Mouse (Mus musculus): Measurements from ENCODE around the gene Pcbp3. TPM values are rescaled to one million over a fixed set of nuclear protein-coding genes. Genes with fewer than 3 reads are reported as not detected.

The Pcbp3 gene
- polyA plus RNA-seq, 1 experiment from 2014 or later, result 11.8 TPM

DNA sequence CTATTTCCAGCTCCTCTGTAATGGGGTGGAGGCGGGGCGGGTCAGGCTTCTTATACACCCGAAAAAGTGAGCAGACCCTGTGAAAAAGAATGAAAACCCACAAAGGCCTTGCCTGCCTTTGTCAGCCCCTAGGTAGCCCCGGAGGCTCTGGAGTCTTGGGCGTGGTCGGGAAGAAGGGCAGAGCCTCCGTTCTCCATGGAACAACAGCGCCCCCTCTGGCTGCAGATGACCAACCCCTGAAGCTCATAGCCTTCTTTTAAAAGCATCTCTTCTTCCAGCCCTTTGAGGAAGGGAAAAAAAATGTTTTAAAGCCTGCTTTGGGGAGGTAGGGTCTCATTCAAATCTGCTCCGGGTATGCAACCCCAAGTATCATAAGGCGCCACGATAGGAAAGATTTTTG lies 233.3 kb downstream of the Pcbp3 start:
- 17% methylated on average over 11 of the region's 11 CpGs for WGBS
- H3K4me2 ChIP-seq, result peak overlapping the region; percentile 43; the same call in 1 of the 2 replicates
- no peak for ATAC-seq (ENCODE audit: extremely low read depth, insufficient number of reproducible peaks, low FRiP score, low TSS enrichment)
- no peaks in the 10 kb centered on the region for H3K9me3 ChIP-seq
- peak overlapping the region; percentile 20; the same call in 1 of the 2 replicates for H3K9ac ChIP-seq
- no peak overlapping the region for H3K4me3 ChIP-seq
- peaks cover 64% of the 10 kb centered on the region for H3K4me1 ChIP-seq
- no peaks in the 10 kb centered on the region for H3K27me3 ChIP-seq (replicated peaks)
- peaks cover 2% of the 10 kb centered on the region; the same call in 1 of the 2 replicates for H3K36me3 ChIP-seq
- H3K27ac ChIP-seq (replicated peaks), result no peak overlapping the region

DNA sequence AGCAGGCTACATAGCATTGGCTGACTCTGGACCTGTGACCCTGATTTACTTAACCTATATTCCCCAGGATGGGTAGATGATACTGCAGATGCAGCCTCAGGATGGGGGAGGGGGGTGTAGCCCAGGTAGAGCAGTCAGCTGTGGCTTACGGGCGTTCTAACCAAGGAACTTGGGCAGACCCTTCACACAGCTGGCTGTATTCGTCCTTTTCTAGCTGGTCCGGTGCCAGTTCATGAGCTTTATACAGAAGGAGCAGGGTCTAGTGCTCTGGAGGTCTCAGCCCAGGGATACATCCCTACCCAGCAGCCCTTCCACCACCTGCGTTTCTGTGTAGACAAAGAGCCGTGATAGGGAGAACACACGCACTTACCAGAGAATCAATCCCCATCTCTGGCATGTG lies 234.4 kb downstream of the Pcbp3 start:
- no peak overlapping the region for H3K4me3 ChIP-seq
- peaks cover 13% of the 10 kb centered on the region for H3K36me3 ChIP-seq
- H3K27me3 ChIP-seq (replicated peaks), result no peaks in the 10 kb centered on the region
- H3K27ac ChIP-seq (replicated peaks), result no peak overlapping the region
- H3K4me2 ChIP-seq, result no peak overlapping the region
- H3K9me3 ChIP-seq, result no peaks in the 10 kb centered on the region
- peaks cover 53% of the 10 kb centered on the region for H3K4me1 ChIP-seq
- ATAC-seq (ENCODE audit: extremely low read depth, insufficient number of reproducible peaks, low FRiP score, low TSS enrichment), result no peak
- H3K9ac ChIP-seq, result no peak overlapping the region
- 84% methylated on average over 7 of the region's 7 CpGs for WGBS

GRCm38 (mm10) chr10:76726866-76727265 lies 234.8 kb downstream of the Pcbp3 start:
- peaks cover 49% of the 10 kb centered on the region for H3K4me1 ChIP-seq
- H3K4me3 ChIP-seq, result no peak overlapping the region
- H3K9ac ChIP-seq, result no peak overlapping the region
- H3K4me2 ChIP-seq, result no peak overlapping the region
- H3K36me3 ChIP-seq, result peaks cover 16% of the 10 kb centered on the region
- no peaks in the 10 kb centered on the region for H3K27me3 ChIP-seq (replicated peaks)
- no peak overlapping the region for H3K27ac ChIP-seq (replicated peaks)
- no peak for ATAC-seq (ENCODE audit: extremely low read depth, insufficient number of reproducible peaks, low FRiP score, low TSS enrichment)
- WGBS, result 71% methylated on average over 4 of the region's 4 CpGs
- no peaks in the 10 kb centered on the region for H3K9me3 ChIP-seq

DNA sequence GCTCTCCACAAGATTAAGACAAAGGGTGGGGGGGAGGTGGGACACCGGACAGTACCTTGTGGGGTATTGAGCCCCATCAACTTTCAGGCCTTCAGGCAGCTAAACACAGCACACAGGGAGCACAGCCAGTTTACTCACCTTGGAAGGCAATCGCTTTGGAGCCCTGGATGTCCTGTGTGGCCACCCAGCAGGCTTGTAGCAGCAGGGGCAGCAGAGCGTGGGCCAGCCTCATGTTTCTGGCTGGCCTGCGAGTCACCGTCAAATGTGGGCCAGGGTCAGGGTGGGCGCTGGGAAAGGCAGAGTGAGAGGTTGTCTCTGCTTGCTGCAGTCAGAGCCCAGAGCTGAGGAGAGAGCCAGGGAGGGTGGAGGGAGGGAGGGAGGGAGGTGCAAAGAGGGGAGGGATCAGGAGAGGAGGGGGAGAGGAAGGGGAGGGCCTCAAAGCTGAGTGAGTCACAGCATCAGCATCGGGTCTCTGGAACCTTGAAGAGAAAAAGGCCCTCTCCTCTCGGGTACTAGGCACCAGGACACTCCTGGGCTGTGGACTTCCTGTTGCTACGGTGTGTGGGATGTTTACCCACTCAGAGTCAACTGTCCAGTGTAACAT lies 235.9 kb downstream of the Pcbp3 start, which contains the start of gene Col6a1:
TSS of gene Col6a1 (minus strand) at position 487 of the 604 bp plus-strand sequence.
- 20% methylated on average over 9 of the region's 9 CpGs for whole genome bisulfite sequencing
- H3K4me1 ChIP-seq, result peaks cover 40% of the 10 kb centered on the region
- no peak for ATAC-seq (ENCODE audit: extremely low read depth, insufficient number of reproducible peaks, low FRiP score, low TSS enrichment)
- no peaks in the 10 kb centered on the region for H3K27me3 ChIP-seq (replicated peaks)
- peak within 1 kb of the TSS; percentile 51 for H3K4me3 ChIP-seq
- peak within 1 kb of the TSS; percentile 64 for H3K4me2 ChIP-seq
- peak within 1 kb of the TSS; percentile 82 for H3K9ac ChIP-seq
- no peaks in the 10 kb centered on the region for H3K9me3 ChIP-seq
- peaks cover 26% of the 10 kb centered on the region for H3K36me3 ChIP-seq
- peak within 1 kb of the TSS; percentile 74 for H3K27ac ChIP-seq (replicated peaks)

GRCm38 (mm10) chr10:76725097-76725496 lies 236.6 kb downstream of the Pcbp3 start:
- Histone ChIP-seq H3K27me3 (replicated peaks) (no peaks in the 10 kb centered on the region), H3K4me3 (peak overlapping the region; percentile 51), H3K4me2 (peak overlapping the region; percentile 64), H3K9me3 (no peaks in the 10 kb centered on the region), H3K36me3 (peaks cover 33% of the 10 kb centered on the region), H3K27ac (replicated peaks) (0 out of 2 replicates have a peak overlapping the region, but pooled peaks have one; percentile 74), H3K4me1 (peaks cover 35% of the 10 kb centered on the region), H3K9ac (peak overlapping the region; percentile 82)
- WGBS, result 43% methylated on average over 2 of the region's 2 CpGs
- no peak for ATAC-seq (ENCODE audit: extremely low read depth, insufficient number of reproducible peaks, low FRiP score, low TSS enrichment)

DNA sequence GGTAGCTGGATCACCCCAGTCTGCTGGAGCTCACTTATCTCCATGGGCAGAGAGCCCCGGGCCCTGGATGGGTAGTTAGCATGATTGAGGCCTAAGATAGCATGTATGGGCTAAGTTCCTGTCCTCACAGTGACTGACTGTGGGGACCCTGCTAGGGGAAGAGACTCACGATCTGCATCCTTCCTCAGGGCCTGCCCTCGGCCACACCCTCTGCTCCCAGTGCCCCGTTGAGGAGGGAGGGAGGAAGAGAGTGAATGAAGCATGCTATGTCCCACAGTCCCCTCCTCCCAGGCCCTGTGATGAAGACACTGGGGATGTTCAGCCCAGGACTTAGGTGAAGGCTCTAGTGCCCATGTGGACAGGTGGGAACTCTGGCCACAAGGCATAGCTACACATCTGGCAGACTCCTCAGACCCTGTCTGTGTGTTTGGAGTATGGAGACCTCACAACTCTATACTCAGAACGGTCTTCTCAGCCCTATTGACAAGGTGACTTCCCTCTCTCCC lies 237.4 kb downstream of the Pcbp3 start:
- no peak for ATAC-seq (ENCODE audit: extremely low read depth, insufficient number of reproducible peaks, low FRiP score, low TSS enrichment)
- Histone ChIP-seq H3K4me2 (peak overlapping the region; percentile 64), H3K36me3 (peaks cover 41% of the 10 kb centered on the region), H3K4me3 (peak overlapping the region; percentile 51), H3K4me1 (peaks cover 31% of the 10 kb centered on the region), H3K9ac (peak overlapping the region; percentile 82), H3K27ac (replicated peaks) (no peak overlapping the region), H3K27me3 (replicated peaks) (no peaks in the 10 kb centered on the region), H3K9me3 (no peaks in the 10 kb centered on the region)
- WGBS, result 47% methylated on average over 5 of the region's 5 CpGs

- Histone ChIP-seq H3K36me3 (peaks cover 53% of the 10 kb centered on the region), H3K27me3 (replicated peaks) (no peaks in the 10 kb centered on the region), H3K27ac (replicated peaks) (no peak overlapping the region), H3K9me3 (no peaks in the 10 kb centered on the region), H3K4me1 (peaks cover 25% of the 10 kb centered on the region), H3K4me3 (no peak overlapping the region), H3K4me2 (no peak overlapping the region), H3K9ac (no peak overlapping the region)
- no peak for ATAC-seq (ENCODE audit: extremely low read depth, insufficient number of reproducible peaks, low FRiP score, low TSS enrichment)
- 83% methylated on average over 18 of the region's 18 CpGs for WGBS
These were observed 238.8 kb downstream of the Pcbp3 start for GRCm38 (mm10) chr10:76722751-76723450.

DNA sequence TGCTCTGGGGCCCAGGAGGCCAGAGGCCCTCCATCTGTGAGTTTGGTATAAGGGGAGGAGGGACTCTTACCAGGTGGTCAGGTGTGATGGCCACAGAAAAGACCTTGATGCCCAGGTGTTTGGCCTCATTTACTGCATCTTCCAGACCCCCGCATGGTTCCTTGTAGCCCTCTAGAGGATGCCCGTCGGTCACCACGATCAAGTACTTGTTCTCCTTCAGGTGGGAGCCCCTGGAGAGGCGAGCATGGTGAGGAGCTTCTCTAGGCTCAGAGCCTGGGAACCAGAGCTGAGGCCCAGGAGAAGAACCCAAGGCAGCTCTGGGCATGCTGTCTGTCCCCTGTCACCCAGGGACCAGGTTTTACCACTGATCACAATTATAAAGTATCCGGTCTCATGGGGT lies 239.9 kb downstream of the Pcbp3 start:
- Histone ChIP-seq H3K27ac (replicated peaks) (no peak overlapping the region), H3K36me3 (peaks cover 65% of the 10 kb centered on the region), H3K4me1 (peaks cover 24% of the 10 kb centered on the region), H3K9me3 (no peaks in the 10 kb centered on the region), H3K27me3 (replicated peaks) (no peaks in the 10 kb centered on the region), H3K4me3 (no peak overlapping the region), H3K9ac (no peak overlapping the region), H3K4me2 (no peak overlapping the region)
- 85% methylated on average over 6 of the region's 6 CpGs for WGBS
- no peak for ATAC-seq (ENCODE audit: extremely low read depth, insufficient number of reproducible peaks, low FRiP score, low TSS enrichment)

DNA sequence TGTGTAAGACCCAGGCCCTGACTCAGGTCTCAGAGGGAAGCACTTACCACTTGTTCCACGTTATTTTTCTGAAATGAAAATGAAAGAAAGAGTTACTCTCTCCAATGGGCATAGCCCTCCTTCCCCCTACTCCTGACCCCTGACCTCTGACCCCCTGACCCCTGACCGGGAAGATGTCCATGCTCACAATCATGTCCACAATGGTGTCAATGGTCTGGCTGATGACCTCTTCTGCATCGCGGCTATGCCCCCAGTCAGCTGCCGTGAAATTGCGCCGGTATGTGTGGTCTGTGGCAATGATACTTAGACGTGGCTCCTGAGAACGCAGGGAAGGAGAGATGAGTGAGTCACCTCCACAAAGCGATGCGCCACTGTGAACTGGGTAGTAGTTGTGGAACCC lies 240.5 kb downstream of the Pcbp3 start:
- Histone ChIP-seq H3K27ac (replicated peaks) (no peak overlapping the region), H3K9ac (no peak overlapping the region), H3K27me3 (replicated peaks) (no peaks in the 10 kb centered on the region), H3K4me3 (no peak overlapping the region), H3K9me3 (no peaks in the 10 kb centered on the region), H3K4me2 (no peak overlapping the region), H3K36me3 (peaks cover 70% of the 10 kb centered on the region), H3K4me1 (peaks cover 22% of the 10 kb centered on the region)
- ATAC-seq (ENCODE audit: extremely low read depth, insufficient number of reproducible peaks, low FRiP score, low TSS enrichment), result no peak
- WGBS, result 79% methylated on average over 11 of the region's 11 CpGs

- no peak overlapping the region for H3K9ac ChIP-seq
These were observed 244.1 kb downstream of the Pcbp3 start for GRCm38 (mm10) chr10:76717631-76718030.

GRCm38 (mm10) chr10:76717026-76717425 lies 244.7 kb downstream of the Pcbp3 start:
- WGBS, result 81% methylated on average over 7 of the region's 7 CpGs
- ATAC-seq (ENCODE audit: extremely low read depth, insufficient number of reproducible peaks, low FRiP score, low TSS enrichment), result no peak
- peaks cover 93% of the 10 kb centered on the region for H3K36me3 ChIP-seq

More at GRCm38 (mm10) chr10:76717631-76718030, 244.1 kb downstream of the Pcbp3 start:
- WGBS, result 87% methylated on average over 4 of the region's 4 CpGs
- H3K36me3 ChIP-seq, result peaks cover 91% of the 10 kb centered on the region
- no peak for ATAC-seq (ENCODE audit: extremely low read depth, insufficient number of reproducible peaks, low FRiP score, low TSS enrichment)
- H3K9me3 ChIP-seq, result no peaks in the 10 kb centered on the region
- no peaks in the 10 kb centered on the region for H3K4me1 ChIP-seq
- H3K4me2 ChIP-seq, result no peak overlapping the region
- no peak overlapping the region for H3K4me3 ChIP-seq
- H3K27me3 ChIP-seq (replicated peaks), result no peaks in the 10 kb centered on the region
- no peak overlapping the region for H3K27ac ChIP-seq (replicated peaks)

More at GRCm38 (mm10) chr10:76717026-76717425, 244.7 kb downstream of the Pcbp3 start:
- Histone ChIP-seq H3K4me1 (no peaks in the 10 kb centered on the region), H3K27me3 (replicated peaks) (no peaks in the 10 kb centered on the region), H3K27ac (replicated peaks) (no peak overlapping the region), H3K4me3 (no peak overlapping the region), H3K9ac (no peak overlapping the region), H3K4me2 (no peak overlapping the region), H3K9me3 (no peaks in the 10 kb centered on the region)
